Mouse (Mus musculus) midbrain, embryonic 12.5 days (tissue): ENCODE measurements around the gene St3gal6. TPM values are rescaled to one million over a fixed set of nuclear protein-coding genes. Genes with fewer than 3 reads are reported as not detected.
A peak's percentile ranks its signal among the peaks of the same experiment; 100 is the strongest.

Experiments
- ATAC-seq: fragments of 200-750 bp; cut with Nextera tagmentation; 2 replicates; pipeline ENCODE4 v1.8.0; 2017; ENCODE audit warnings: low read depth, moderate TSS enrichment, moderate library complexity; ENCODE audit not compliant: low FRiP score
- H3K27ac ChIP-seq: fragments of 300-500 bp; sonication (generic); replicated peaks from 2 replicates; pipeline ENCODE4 v1.5.1; 2016; ENCODE audit warnings: mild to moderate bottlenecking
- H3K27me3 ChIP-seq: fragments of 300-500 bp; sonication (generic); 2 replicates; pipeline ENCODE4 v1.6.1; 2016; ENCODE audit warnings: mild to moderate bottlenecking
- H3K36me3 ChIP-seq: fragments of 300-500 bp; sonication (generic); 2 replicates; pipeline ENCODE4 v1.6.1; 2016
- H3K4me1 ChIP-seq: fragments of 300-500 bp; sonication (generic); 2 replicates; pipeline ENCODE4 v1.6.1; 2016
- H3K4me2 ChIP-seq: fragments of 300-500 bp; sonication (generic); replicated peaks from 2 replicates; pipeline ENCODE4 v1.6.1; 2016; ENCODE audit warnings: mild to moderate bottlenecking, moderate library complexity
- H3K4me3 ChIP-seq: fragments of 300-500 bp; sonication (generic); 2 replicates; pipeline ENCODE4 v1.5.1; 2016; ENCODE audit warnings: mild to moderate bottlenecking
- H3K9ac ChIP-seq: fragments of 300-500 bp; sonication (generic); replicated peaks from 2 replicates; pipeline ENCODE4 v1.6.1; 2016; ENCODE audit warnings: mild to moderate bottlenecking, moderate library complexity
- H3K9me3 ChIP-seq: fragments of 300-500 bp; sonication (generic); 2 replicates; pipeline ENCODE4 v1.6.1; 2016; ENCODE audit warnings: mild to moderate bottlenecking
- WGBS: fragments of 180-500 bp; shearing (Covaris S2); methylation state at CpG from one replicate; pipeline ENCODE4 v1.1.7; 2016; 5-methylcytosine and 5-hydroxymethylcytosine counted together
- polyA plus RNA-seq: library from polyadenylated mRNA; unstranded; fragments of >200 nt; fragmentation: Nextera tagmentation; extraction: Ambion mirVana; gene quantifications from 2 replicates; pipeline ENCODE4 v1.2.1, GENCODE M21; 2016

St3gal6 gene
- polyA plus RNA-seq, 1 experiment from 2014 or later, result 11.4 TPM

DNA sequence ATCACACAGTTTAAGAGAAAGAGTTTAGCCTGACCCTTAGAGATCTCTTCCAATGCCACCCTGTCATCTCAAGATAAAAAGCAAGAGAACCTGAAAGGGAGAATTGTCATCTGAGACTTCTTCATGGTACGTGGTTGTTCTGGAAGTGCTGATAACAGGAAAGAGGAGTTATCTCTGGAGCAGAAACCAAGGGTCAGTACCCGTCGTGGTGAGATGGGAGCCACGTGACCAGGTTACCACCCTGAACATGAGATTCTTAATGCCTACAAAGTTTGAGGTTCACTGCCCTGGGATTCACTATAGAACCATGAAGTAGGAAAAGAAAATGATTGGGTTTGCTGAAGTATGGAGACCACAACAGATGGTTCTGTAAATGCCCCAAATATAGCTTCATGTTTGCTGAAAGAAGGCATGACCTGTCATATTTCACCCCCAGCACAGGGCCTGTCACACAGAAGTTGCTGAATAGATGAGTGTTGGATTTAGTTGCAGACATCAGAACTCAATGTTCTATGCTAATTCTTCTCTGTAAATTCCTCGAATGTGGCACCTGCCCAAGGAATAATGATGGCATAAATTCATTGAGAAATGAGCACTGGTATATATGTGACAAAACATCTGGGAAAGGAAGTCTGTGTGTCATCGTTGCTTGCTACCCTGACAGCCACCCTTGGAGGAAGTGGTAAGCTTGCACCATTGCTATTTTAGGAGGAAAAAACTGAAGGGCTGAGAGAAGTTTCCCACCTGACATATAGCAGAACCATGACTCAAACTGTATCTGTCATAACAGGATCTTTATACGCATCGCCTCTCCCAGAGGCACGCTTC, 25.9 kb downstream of the St3gal6 start:
- peaks cover 26% of the 10 kb centered on the region for H3K4me1 ChIP-seq
- peak overlapping the region; percentile 66 for H3K27ac ChIP-seq
- H3K27me3 ChIP-seq, result no peaks in the 10 kb centered on the region
- no peaks in the 10 kb centered on the region for H3K9me3 ChIP-seq
- 80% methylated on average over 9 of the region's 9 CpGs for WGBS
- no peak overlapping the region for H3K4me3 ChIP-seq
- no peak overlapping the region for H3K4me2 ChIP-seq
- no peak overlapping the region for H3K9ac ChIP-seq
- no peaks in the 10 kb centered on the region for H3K36me3 ChIP-seq
- ATAC-seq, result no peak

DNA sequence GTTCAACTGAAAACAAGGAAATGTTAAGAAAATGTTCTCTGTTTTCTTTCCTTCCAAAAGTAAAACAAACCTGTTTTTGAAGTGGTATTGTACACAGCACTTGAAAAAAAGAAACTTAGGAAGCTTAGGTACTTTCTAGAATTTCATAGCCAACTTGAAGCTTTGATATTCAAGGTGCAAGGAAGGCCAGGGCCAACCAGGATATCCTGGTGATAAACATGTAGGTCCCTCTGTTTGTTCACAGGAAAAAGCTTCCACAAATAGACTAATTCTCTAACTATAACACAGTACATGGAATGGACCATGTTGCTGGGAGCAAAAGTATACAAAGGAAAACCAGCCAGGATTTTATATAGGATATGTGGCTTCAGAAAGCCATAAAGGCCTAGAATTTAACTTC, 27.3 kb downstream of the St3gal6 start:
- ATAC-seq, result no peak
- Histone ChIP-seq H3K4me1 (peaks cover 21% of the 10 kb centered on the region), H3K9me3 (no peaks in the 10 kb centered on the region), H3K36me3 (no peaks in the 10 kb centered on the region), H3K4me3 (no peak overlapping the region), H3K27me3 (no peaks in the 10 kb centered on the region), H3K27ac (no peak overlapping the region), H3K9ac (no peak overlapping the region), H3K4me2 (no peak overlapping the region)

DNA sequence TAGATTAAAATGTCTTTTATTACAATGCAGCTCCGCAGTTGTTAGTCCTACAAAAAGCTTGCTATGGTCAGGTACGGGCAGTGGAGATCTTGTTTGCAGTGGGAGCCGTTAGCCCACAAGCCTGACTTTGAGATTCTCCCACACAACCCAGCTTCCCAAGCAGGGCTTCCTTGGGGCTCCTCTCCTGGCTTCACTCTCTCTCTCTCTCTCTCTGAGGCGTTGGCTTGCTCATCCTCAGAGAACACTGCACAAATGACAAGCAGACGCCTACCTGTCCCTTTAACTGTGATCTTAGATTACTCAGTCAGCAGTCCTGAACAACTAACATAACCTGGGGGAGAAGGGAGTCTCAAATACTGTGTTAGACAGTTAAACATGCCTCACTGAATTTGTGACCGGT, 36.2 kb downstream of the St3gal6 start:
- Histone ChIP-seq H3K27me3 (no peaks in the 10 kb centered on the region), H3K4me1 (no peaks in the 10 kb centered on the region), H3K27ac (no peak overlapping the region), H3K36me3 (no peaks in the 10 kb centered on the region), H3K9me3 (no peaks in the 10 kb centered on the region), H3K4me3 (no peak overlapping the region), H3K9ac (no peak overlapping the region), H3K4me2 (no peak overlapping the region)
- ATAC-seq, result no peak
- WGBS, result 87% methylated on average over 6 of the region's 6 CpGs

DNA sequence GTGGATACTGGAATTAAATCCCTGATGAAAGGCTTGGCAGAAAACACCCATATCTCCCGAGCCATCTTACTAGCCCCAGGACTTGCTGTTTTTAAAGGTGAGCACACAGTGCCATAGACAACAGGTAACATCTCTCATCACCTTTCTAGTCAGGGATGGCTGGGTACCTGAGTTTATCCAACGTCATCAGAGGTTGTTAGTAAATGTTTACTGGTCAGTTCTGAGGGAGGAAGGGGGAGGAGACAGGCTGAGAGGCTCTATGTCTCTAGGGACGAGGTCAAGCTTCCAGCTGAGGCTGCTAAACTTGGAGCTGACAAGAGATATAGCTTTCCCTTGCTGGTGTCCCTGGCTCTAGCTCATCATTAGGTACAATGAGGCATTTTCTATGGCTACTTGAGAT, 41.7 kb downstream of the St3gal6 start:
- no peak overlapping the region for H3K4me3 ChIP-seq
- 60% methylated on average over 3 of the region's 3 CpGs for WGBS
- H3K9ac ChIP-seq, result no peak overlapping the region
- H3K27me3 ChIP-seq, result no peaks in the 10 kb centered on the region
- no peak overlapping the region for H3K27ac ChIP-seq
- ATAC-seq, result no peak
- no peak overlapping the region for H3K4me2 ChIP-seq
- no peaks in the 10 kb centered on the region for H3K4me1 ChIP-seq
- H3K9me3 ChIP-seq, result peaks cover 6% of the 10 kb centered on the region
- peaks cover 6% of the 10 kb centered on the region; the same call in 1 of the 2 replicates for H3K36me3 ChIP-seq

DNA sequence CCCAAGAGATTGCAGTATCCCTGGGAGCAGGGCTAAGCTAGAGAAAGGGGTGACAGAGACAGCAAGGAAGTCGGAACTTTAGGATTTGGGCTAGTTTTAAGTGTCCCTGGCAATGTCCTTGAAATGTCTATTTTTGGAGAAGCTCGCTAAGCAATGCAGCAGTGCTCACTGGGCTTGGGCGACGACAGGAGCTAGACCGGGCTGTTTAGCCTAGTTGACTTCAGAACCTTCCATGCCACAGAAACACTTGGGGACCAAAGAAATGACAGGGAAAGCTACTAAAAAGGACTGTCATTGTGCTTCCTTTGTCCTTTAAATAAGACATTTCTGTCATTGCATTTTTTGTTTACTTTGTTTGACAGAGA, 42.2 kb downstream of the St3gal6 start:
- Histone ChIP-seq H3K9me3 (peaks cover 6% of the 10 kb centered on the region), H3K27me3 (no peaks in the 10 kb centered on the region), H3K36me3 (peaks cover 6% of the 10 kb centered on the region; the same call in 1 of the 2 replicates), H3K9ac (no peak overlapping the region), H3K4me3 (no peak overlapping the region), H3K27ac (no peak overlapping the region), H3K4me1 (no peaks in the 10 kb centered on the region), H3K4me2 (no peak overlapping the region)
- no peak for ATAC-seq
- 89% methylated on average over 5 of the region's 5 CpGs for WGBS

DNA sequence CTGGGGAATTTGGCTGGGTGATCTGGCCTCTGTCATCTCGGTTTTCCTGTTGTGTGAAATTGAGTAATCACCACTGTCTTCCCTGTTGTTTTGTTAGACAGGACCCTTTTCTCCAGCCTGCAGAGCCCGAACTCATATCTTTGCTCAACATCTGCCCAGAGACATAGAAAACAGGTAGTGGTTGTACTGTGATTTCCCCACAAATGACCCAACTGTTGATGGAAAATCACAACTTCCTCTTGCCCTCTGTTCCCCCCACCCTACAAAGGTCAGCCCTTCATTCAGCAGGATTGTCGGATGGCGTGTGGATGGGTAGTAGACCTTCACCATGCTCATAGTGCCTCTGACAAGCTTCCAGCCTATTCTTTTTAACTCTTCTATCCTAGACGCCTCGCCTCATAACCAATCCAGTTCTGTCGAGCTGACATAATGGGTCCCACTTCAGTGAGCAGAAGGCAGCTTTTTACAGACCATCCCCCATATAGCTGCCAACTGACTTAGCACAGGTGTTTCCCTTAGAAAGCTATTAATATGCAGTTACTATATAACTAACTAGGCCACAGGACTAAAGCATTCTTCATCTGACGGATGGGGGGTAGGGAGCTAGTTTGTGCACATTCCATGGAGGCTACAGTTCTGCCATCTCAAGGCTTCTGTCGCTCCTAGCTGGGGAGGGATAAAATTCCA, 42.7 kb downstream of the St3gal6 start:
- Histone ChIP-seq H3K9me3 (peaks cover 6% of the 10 kb centered on the region), H3K9ac (no peak overlapping the region), H3K27ac (no peak overlapping the region), H3K27me3 (no peaks in the 10 kb centered on the region), H3K4me2 (no peak overlapping the region), H3K4me3 (no peak overlapping the region), H3K36me3 (peaks cover 6% of the 10 kb centered on the region; the same call in 1 of the 2 replicates), H3K4me1 (no peaks in the 10 kb centered on the region)
- WGBS, result 89% methylated on average over 9 of the region's 9 CpGs
- no peak for ATAC-seq

DNA sequence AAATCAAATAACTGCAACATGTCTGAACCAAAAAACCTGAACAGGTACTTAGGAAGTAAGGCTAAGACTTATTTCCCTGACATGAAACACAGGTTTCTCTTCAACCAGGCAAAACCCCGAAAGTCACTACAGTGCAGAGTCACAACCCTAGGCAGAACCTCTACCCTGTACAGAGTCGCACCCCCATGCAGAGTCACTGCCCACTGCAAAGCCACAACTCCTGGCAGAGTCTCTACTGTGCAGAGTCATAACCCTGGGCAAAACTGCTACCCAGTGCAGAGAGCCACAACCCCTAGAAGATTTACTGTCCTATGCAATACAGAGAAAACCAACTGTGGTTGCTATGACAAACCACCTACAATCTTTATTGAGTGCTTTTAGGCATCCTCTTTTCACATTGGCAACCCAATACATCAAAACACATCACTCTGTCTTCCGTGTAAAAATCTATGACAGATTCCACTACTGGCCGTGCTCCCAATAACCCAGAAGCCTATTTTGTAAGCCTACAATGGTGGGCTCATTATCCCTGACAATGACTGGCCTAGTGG, 44.1 kb downstream of the St3gal6 start:
- Histone ChIP-seq H3K9ac (no peak overlapping the region), H3K36me3 (peaks cover 6% of the 10 kb centered on the region; the same call in 1 of the 2 replicates), H3K27ac (no peak overlapping the region), H3K4me2 (no peak overlapping the region), H3K27me3 (no peaks in the 10 kb centered on the region), H3K4me3 (no peak overlapping the region), H3K4me1 (no peaks in the 10 kb centered on the region), H3K9me3 (peaks cover 6% of the 10 kb centered on the region)
- 85% methylated on average over 4 of the region's 4 CpGs for whole genome bisulfite sequencing
- no peak for ATAC-seq

DNA sequence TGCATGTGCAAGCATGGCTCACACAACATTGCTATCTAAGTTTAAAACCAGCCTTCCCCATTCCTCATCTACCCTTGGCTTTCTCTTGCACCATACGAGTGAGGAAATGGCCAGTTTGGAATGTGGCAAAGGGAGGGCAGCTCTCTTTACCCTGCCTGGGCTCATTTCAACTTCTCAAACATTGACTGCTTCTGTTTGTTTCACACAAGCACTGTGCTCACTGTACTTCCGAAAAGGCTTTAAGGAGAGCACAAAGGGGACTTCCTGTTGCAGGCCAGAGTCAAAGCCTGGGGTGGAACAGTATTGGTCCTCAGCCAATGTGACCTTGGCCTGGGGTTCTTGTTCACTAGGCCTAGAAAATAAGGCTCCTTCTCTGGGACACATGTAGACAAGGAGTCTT, 47.7 kb downstream of the St3gal6 start:
- H3K4me1 ChIP-seq, result no peaks in the 10 kb centered on the region
- no peak overlapping the region for H3K9ac ChIP-seq
- WGBS, result 84% methylated on average over 2 of the region's 2 CpGs
- H3K9me3 ChIP-seq, result peaks cover 6% of the 10 kb centered on the region
- H3K27me3 ChIP-seq, result no peaks in the 10 kb centered on the region
- H3K4me2 ChIP-seq, result no peak overlapping the region
- H3K36me3 ChIP-seq, result peaks cover 14% of the 10 kb centered on the region
- H3K27ac ChIP-seq, result no peak overlapping the region
- no peak overlapping the region for H3K4me3 ChIP-seq
- ATAC-seq, result no peak

DNA sequence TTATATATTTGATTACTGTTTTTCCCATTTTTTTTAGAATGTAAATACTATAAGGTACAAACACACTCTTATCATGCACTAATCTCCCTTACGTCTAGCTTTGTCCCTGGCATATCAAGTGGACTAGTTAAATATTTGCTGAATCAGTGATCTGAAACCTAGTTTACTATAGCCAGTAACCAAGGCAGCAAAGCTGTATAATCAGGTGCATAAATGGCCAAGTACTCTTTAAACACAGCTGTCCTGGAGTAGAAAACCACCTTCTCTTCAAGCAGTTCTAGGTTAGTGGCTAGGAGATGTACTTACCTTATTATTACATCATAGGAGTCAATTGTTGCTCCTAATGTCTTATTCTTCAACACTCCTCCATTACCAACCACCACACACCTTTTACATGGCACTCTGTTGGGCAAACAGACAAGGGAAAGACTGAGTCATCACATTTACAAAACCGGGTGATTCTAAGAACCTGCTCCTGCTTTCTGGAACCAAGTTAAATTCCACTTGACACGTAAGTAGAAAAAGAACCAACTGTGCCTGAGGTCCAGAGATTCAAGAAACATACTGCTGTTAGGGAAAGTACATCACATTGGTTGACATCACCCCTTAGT, 48.4 kb downstream of the St3gal6 start:
- 86% methylated on average over 3 of the region's 3 CpGs for WGBS
- peaks cover 6% of the 10 kb centered on the region for H3K9me3 ChIP-seq
- peaks cover 14% of the 10 kb centered on the region for H3K36me3 ChIP-seq
- H3K9ac ChIP-seq, result no peak overlapping the region
- H3K4me3 ChIP-seq, result no peak overlapping the region
- no peaks in the 10 kb centered on the region for H3K4me1 ChIP-seq
- no peaks in the 10 kb centered on the region for H3K27me3 ChIP-seq
- no peak overlapping the region for H3K4me2 ChIP-seq
- no peak overlapping the region for H3K27ac ChIP-seq
- no peak for ATAC-seq

DNA sequence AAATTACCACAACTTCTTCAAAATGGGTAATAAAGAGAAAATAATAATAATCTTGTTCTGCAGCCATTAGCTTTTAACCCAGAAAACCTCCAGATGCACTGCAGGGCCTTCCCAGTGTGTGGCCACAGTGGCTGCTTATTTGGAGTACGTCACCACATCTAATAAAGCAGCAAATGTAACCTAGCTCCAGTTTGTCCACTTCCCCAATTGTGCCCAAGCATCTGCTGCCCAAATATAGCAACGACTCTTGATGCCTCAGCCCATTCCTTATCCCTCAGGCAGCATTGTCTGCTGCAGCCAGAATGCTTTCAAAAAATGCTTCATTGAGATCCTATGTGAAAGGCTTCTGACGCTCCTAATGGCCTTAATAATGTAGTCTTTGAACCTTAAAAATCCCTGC, 49.2 kb downstream of the St3gal6 start:
- H3K4me3 ChIP-seq, result no peak overlapping the region
- peaks cover 6% of the 10 kb centered on the region for H3K9me3 ChIP-seq
- WGBS, result 50% methylated on average over 3 of the region's 3 CpGs
- H3K27me3 ChIP-seq, result no peaks in the 10 kb centered on the region
- peaks cover 14% of the 10 kb centered on the region for H3K36me3 ChIP-seq
- no peaks in the 10 kb centered on the region for H3K4me1 ChIP-seq
- no peak for ATAC-seq
- no peak overlapping the region for H3K4me2 ChIP-seq
- no peak overlapping the region for H3K9ac ChIP-seq
- H3K27ac ChIP-seq, result no peak overlapping the region

DNA sequence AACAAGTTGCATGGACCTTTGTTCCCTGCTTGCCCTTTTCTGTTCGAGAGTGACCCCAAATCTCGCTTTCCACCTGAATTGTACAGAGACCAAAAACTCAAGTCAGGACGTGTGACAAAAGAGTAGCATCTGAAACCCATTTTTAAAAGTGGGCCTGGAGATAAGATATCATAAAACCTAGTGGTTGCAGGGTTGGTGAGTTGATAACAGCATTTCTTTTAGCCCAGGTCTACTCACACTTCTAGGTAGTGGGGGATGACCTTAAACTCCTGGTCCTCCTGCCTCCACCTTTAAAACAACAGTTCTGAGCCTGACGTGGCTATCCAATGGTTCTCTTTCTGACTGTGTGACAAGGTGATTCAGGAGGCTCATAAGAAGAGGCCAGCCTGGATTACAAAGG, 53.2 kb downstream of the St3gal6 start:
- no peaks in the 10 kb centered on the region for H3K4me1 ChIP-seq
- H3K4me3 ChIP-seq, result no peak overlapping the region
- peaks cover 14% of the 10 kb centered on the region; the same call in 1 of the 2 replicates for H3K36me3 ChIP-seq
- H3K9ac ChIP-seq, result no peak overlapping the region
- H3K9me3 ChIP-seq, result no peaks in the 10 kb centered on the region
- H3K27ac ChIP-seq, result no peak overlapping the region
- ATAC-seq, result no peak
- 86% methylated on average over 4 of the region's 4 CpGs for whole genome bisulfite sequencing
- H3K27me3 ChIP-seq, result no peaks in the 10 kb centered on the region
- H3K4me2 ChIP-seq, result no peak overlapping the region

DNA sequence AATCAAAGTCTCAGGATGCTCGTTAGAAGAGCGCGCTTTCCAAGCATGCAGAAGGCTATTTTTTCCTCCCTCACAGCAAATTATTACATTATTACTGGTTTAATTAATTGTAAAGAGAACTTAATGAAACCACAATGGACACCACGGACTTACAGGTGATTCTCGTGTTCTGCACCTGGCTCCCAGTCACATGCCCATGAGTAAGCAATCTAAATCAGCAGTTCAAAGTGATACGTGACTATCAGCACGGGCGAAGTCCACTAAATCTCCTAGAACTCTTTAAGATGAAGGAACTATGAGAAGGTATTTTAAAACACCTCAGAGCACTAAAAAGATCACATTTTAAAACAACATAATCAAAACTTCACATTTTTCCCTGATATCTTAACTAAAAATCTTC, 54.0 kb downstream of the St3gal6 start:
- H3K4me1 ChIP-seq, result no peaks in the 10 kb centered on the region
- H3K9ac ChIP-seq, result no peak overlapping the region
- 92% methylated on average over 8 of the region's 8 CpGs for WGBS
- no peak overlapping the region for H3K4me2 ChIP-seq
- H3K36me3 ChIP-seq, result peaks cover 21% of the 10 kb centered on the region
- no peak overlapping the region for H3K27ac ChIP-seq
- H3K4me3 ChIP-seq, result no peak overlapping the region
- H3K9me3 ChIP-seq, result no peaks in the 10 kb centered on the region
- H3K27me3 ChIP-seq, result no peaks in the 10 kb centered on the region
- no peak for ATAC-seq
